Mouse (Mus musculus) urinary bladder, postnatal 25 days (tissue): ENCODE measurements around the gene Npnt.

Experiments
- DNase-seq: peaks from one replicate; pipeline ENCODE4 v3.0.0; 2022; ENCODE audit warnings: low spot score

The Npnt gene

DNA sequence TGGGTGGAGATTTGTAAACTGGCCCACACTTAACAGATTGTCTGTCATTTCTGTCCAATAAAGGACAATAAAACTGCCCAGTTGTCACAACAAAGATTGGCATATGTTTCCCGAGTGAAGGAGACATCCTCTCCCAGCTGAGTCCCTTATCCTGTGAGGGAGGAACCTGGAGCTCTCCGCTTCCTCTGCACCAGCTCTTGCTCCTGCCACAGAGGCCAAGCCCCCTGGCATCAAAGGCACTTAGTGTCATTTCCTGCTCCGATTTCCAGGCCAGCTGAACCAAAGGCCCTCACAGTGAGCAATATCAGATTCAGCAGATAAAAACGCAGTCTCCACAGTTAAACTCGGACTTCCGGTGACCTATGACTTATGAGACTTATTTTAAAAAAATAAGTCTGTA is 93.4 kb downstream of the Npnt start:
- no peak for DNase-seq

DNA sequence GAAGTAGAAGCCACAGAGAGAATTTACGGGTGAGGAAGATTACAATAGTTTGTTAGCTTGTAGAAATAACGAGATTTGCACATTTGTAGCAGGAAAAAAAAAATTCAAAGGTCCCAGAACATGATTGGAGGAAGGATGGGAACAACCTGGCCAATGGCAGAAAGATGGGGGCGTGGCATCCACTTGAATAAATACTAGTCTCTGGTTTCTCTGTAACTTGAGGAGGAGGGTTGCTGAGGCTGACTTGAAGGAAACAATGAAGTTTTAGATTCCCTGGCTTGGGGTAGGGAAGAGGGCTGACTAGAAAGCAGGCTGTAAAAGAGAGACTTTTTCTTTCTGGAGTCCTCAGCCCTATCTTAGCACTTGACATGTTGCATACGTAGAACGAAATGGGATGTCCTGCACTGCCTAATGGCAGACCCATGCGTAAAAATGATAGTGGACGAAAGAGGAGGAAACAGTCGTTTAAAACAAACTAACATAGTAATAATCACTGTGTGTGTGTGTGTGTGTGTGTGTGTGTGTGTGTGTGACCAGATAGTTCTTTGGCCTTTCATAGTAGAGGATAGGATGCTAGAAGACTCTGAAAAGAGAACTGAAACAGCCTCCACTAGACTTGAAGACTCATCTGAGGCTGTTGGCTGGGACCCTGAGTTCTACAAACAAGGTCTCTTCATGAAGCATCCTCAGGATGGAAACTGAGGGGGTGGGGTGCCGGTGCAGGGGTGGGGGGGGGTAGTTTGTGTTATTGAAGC is 94.5 kb downstream of the Npnt start:
- no peak for DNase-seq

DNA sequence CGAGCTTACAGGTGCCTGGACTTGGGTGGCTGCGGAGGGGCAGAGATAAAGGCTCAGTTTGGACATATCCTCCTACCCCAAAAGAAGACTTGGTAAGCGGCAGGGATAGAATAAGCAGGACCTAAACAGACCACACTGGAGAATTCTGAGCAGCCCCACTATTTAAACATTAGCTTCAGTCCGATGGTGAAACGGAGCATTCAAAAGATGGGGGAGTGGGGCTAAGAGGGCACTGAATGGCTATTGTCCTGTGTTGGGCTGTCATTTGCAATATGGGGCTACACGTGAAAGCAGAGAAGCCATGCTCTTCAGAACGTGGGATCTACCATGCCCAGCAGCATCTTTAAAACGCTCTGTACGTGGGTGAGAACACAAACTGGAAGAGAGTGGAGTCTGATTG is 95.8 kb downstream of the Npnt start:
- DNase-seq: no peak

DNA sequence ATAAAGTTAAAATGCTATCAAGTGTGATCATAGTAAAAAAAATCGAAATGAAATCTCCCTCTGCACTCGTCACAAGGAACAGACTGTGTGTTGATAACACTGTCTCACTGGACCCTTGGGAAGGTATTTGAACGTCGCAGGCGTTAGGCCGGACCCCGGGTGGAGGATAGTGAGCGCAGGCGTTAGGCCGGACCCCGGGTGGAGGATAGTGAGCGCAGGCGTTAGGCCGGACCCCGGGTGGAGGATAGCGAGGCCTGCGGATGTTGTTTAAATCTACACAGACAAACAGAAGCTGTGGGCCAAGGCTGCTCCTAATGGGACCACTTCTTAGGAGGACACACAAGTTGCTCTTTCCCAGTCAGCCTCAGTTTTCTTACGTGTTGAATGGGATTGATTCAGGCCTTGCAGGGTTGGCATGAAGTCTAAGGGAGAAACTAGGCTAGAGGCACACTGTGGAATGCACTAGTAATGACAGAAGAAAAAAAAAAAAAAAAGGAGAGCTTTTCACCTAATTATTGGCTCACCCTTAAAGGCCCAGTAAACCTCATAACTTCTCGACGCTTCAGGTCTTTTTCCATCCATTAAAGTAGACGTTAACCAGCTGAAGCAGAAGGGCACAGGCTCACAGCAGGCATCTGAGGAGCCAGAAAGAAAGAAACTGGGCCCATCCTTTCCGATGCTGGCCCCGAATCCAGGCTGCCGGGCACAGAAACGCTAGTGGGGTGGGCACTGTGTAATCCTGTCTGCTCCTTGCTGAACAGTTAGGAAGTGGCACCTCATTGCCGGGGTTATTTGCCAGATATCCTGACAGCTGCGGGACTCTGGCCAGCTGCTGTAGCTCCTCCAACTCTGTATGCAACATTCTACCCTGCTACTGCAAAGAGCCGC is 98.0 kb downstream of the Npnt start:
- DNase-seq: no peak

DNA sequence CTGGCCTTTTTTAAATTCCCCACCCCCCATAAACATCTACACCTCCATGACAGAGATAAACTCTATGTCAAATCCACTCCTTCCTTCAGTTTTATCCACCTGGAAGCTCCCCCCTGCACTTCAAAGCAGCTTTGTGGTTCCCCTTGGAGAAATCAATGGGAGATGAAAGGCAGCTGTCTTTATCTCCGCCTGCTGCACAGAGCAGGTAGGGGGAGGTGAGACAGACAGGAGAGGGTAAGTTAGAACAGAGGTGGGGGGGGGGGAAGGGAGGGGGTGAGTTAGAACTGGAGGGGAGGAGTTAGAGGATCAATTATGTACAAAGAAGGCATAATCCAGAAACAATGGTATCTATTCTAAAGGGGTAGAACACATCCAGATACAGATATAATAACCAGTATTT is 98.7 kb downstream of the Npnt start:
- no peak for DNase-seq

DNA sequence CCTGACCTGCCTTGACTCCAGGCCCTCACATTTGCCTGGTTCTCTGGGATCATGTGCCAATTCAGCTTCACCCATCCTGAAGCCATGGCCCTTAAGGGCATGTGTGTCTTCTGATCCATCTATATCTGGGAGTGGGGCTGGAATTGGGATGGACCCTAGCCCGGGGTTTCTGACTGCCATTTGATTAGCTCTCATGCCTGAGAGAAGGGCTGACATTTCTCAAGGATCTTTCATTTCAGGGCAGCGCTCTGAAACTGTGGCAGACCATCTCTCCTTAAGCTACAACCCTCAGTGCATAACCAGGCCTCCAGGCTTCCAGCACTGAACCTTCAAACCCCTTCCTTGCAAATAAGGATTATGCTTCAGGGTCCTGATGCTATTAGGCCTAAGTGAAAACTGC is 99.7 kb downstream of the Npnt start:
- DNase-seq: no peak

DNA sequence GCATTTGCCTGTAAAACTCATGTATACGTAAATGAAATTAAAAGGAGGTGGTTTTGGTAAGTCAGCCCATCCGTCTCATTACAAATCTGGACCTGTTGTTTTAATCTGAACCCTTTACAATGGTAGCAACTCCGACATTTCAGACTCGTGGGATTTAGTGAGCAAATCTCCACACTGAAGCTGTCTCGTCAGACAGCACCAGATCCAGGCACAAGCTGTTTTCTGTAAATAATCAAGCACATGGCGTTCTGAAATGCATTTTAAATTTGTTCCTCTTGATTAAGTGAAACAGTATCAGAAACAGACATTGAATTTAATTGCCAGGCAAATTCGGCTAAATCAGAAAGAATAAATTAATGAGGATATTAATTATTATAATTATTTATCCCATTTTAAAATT is 100.4 kb downstream of the Npnt start:
- DNase-seq: no peak

DNA sequence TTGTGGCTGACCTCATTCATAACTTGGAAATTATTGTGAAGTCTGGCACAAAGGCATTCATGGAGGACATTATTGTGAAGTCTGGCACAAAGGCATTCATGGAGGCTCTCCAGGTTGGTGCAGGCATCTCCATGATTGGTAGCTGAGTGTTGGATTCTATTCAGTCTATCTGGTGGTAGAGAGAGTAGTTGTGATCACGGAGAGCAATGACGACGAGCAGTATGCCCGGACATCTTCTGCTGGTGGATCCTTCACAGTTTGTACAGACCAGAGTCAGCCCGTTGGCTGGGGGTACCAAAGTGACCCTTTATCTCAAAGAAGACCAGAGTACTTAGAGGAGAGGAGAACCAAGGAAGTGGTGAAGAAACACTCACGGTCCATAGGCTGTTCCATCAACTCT is 107.4 kb downstream of the Npnt start:
- DNase-seq: no peak

DNA sequence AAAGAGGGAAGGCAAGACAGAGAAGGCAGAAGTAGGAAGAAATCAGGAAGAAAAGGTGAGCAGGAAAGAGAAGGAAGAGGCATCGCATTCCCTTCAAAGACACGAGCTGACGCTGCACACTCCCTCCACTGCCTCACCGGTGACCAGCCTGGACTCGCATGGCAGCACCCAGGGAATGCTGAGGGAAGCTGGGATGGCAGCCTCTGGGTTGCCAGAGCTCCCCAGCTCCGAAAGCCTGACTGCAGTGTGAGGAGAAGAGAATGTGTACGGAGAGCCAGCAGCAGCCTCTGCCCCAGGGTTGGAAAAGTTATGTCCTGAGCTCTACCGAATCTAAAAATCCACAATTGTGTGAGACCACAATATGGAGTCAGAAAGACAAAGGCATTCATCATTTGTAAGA is 110.6 kb downstream of the Npnt start:
- no peak for DNase-seq

DNA sequence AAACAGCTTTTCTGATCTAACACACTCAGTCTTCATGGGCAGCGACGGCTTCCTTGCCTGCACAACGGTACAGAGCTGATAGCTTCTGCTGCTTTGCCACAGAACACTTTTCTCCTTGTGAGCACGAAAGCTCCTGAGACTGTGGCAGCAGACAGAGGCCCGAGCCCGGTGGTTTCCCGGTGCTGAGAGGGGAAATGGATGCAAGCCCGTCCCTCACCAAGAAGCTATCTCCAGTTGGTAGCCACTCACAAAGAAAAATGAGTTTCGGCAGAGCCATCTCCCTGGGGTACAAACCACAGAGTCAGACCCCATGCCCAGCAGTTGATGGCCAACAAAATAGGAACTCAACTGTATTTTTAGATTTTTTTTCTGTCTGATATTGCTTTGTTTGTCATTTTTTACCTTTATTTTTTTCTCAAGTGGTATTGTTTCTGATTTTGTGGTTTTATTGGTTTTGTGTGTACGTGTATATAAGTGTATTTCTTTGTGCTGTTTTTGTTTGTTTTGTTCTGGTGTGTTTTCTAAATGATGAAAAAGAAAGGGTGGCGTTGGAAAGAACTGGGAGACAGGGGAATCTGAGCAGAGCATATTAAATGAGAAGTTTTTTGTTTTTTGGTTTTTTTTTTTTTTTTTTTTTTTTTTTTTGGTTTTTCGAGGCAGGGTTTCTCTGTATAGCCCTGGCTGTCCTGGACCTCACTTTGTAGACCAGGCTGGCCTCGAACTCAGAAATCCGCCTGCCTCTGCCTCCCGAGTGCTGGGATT is 111.3 kb downstream of the Npnt start:
- no peak for DNase-seq

DNA sequence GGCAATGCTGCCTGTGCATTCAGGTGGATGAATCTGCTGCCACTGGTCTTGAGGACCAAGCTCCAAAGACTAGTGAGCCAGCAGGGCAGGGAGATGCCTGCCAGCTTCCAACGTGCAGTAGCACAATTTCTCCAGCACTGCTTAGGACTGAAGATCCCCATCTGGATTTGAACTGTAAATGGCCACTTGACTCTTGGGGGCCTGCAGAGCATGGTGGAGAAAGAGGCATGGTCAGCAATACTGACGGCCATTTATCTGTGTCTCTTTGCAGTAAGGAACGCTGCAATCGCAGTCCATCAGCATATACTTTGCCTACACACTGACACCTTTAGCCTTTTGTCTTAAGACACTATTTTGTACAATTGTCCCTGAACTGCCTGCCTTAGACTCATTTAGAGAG is 113.0 kb downstream of the Npnt start:
- no peak for DNase-seq

DNA sequence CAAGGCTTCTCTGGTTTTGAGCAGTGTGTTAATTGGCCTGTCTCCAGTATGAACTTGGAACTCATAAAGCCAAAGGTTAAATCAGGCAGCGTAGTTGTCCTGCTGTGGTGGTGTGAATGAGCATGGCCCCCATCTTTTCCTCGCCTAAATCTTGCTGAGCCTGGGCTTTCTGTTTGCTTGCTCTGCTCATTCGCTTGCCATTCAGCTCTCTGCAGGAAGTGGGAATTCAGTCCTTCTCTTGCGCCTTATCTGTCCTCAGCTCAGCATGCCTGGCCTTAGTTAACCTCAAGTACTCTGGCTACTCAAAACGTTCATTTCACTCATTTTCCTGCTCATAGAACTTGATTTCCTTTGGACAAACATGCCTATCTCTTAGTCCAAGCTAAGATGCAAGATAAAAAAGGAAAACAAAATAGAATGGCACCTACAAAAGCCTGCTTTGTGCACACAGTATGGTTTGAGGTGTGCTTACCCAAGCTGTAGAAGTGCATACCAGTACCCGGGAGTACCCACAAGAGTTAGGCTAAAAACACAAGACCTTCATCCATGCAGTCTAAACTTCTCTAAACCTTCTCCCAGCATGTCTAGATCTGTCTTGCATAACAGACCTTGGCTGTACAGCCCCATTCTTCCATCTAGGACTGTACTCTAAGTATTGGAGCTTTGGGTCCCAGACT is 114.8 kb downstream of the Npnt start:
- DNase-seq: no peak
